Mouse (Mus musculus): ENCODE results near the gene Cdc42ep2. TPM values are rescaled to one million over a fixed set of nuclear protein-coding genes. Genes with fewer than 3 reads are reported as not detected.

Gene Cdc42ep2
- total and polyA plus RNA-seq, 3 experiments = 1.1 to 1.7 TPM; not detected in 1

GRCm38 (mm10) chr19:5963883-5964562 lies 39.4 kb upstream of the Cdc42ep2 start, which contains the start of gene Pola2 (continued):
- TF ChIP-seq UBTF (IDR thresholded peaks at IDR 0.05; ENCODE audit: borderline replicate concordance, insufficient read depth, low read depth, low read length) (0 out of 2 replicates have a peak, but pooled peaks have one; percentile 28), TCF12 (IDR thresholded peaks at IDR 0.05; ENCODE audit: low read depth, low read length) (peak; percentile 35; the same call in 1 of the 2 replicates), SIN3A (IDR thresholded peaks at IDR 0.05; ENCODE audit: low read length) (peak; percentile 91), GATA1 (IDR thresholded peaks at IDR 0.05; ENCODE audit: low read depth, low read length) (no peak), E2F4 (IDR thresholded peaks at IDR 0.05; ENCODE audit: borderline replicate concordance, low read depth, low read length) (peak; percentile 95), POLR2AphosphoS2 (IDR thresholded peaks at IDR 0.05; ENCODE audit: low read length) (peak; percentile 73; the same call in 1 of the 2 replicates), MAX (IDR thresholded peaks at IDR 0.05; ENCODE audit: low read length) (peak; percentile 82), ZNF384 (IDR thresholded peaks at IDR 0.05; ENCODE audit: low read depth, low read length) (no peak), NRF1 (IDR thresholded peaks at IDR 0.05; ENCODE audit: insufficient read depth, low read depth, low read length, poor library complexity, severe bottlenecking) (peak; percentile 99), BHLHE40 (IDR thresholded peaks at IDR 0.05; ENCODE audit: borderline replicate concordance, low read depth, low read length) (peak; percentile 79; the same call in 1 of the 2 replicates)

- no peak for TF ChIP-seq HCFC1 (IDR thresholded peaks at IDR 0.05; ENCODE audit: low read depth, low read length)
- TF ChIP-seq GATA1 (IDR thresholded peaks at IDR 0.05; ENCODE audit: low read depth, low read length) = no peak
- TF ChIP-seq NELFE (IDR thresholded peaks at IDR 0.05; ENCODE audit: low read depth, low read length) = no peak
- TF ChIP-seq RCOR1 (IDR thresholded peaks at IDR 0.05; ENCODE audit: low read depth, low read length) = no peak
- TF ChIP-seq TAL1 (IDR thresholded peaks at IDR 0.05; ENCODE audit: low read length) = no peak
- TF ChIP-seq ZNF384 (IDR thresholded peaks at IDR 0.05; ENCODE audit: low read depth, low read length) = no peak
- no peak for TF ChIP-seq ETS1 (IDR thresholded peaks at IDR 0.05; ENCODE audit: low read depth, low read length)
- TF ChIP-seq POLR2A (IDR thresholded peaks at IDR 0.05; ENCODE audit: control insufficient read depth in 1 of 2, insufficient read depth in 1 of 2, low read depth in 1 of 2, low read length in 2 of 2, poor library complexity in 1 of 2) = no peak
- no peak for TF ChIP-seq ZMIZ1 (IDR thresholded peaks at IDR 0.05; ENCODE audit: low read depth, low read length)
- TF ChIP-seq SMC3 (IDR thresholded peaks at IDR 0.05; ENCODE audit: low read depth, low read length) = peak; percentile 47
- no peak for TF ChIP-seq USF1 (IDR thresholded peaks at IDR 0.05; ENCODE audit: low read depth, low read length)
- peak; percentile 22 for TF ChIP-seq RAD21 (IDR thresholded peaks at IDR 0.05; ENCODE audit: low read depth, low read length)
- no peak for TF ChIP-seq EP300 (IDR thresholded peaks at IDR 0.05; ENCODE audit: low read depth in 1 of 2, low read length in 2 of 2)
- no peak for TF ChIP-seq E2F4 (IDR thresholded peaks at IDR 0.05; ENCODE audit: borderline replicate concordance, low read depth, low read length)
- no peak for TF ChIP-seq BHLHE40 (IDR thresholded peaks at IDR 0.05; ENCODE audit: borderline replicate concordance, low read depth, low read length)
- TF ChIP-seq UBTF (IDR thresholded peaks at IDR 0.05; ENCODE audit: borderline replicate concordance, insufficient read depth, low read depth, low read length) = no peak
- TF ChIP-seq ZC3H11A (IDR thresholded peaks at IDR 0.05; ENCODE audit: low read depth, low read length) = no peak
- TF ChIP-seq POLR2AphosphoS5 (IDR thresholded peaks at IDR 0.05; ENCODE audit: borderline replicate concordance, low read depth, low read length) = no peak
- TF ChIP-seq CTCF (IDR thresholded peaks at IDR 0.05 in 2 of 3, conservative IDR thresholded peaks at IDR 0.05 in 1 of 3; ENCODE audit: control insufficient read depth in 1 of 3, insufficient read depth in 1 of 3, low read depth in 2 of 3, low read length in 3 of 3, poor library complexity in 1 of 3, severe bottlenecking in 1 of 3) = peak in 2 of 3 experiments; percentile 28 to 39; a peak in 3 of 6 replicates
- H3K4me1 ChIP-seq (ENCODE audit: control insufficient read depth in 1 of 2, insufficient read depth in 2 of 2, low read length in 2 of 2) = peaks cover 0 to 24% of the 10 kb centered on the region in 2 experiments; a peak in 3 of 4 replicates
These were observed 38.0 kb upstream of the Cdc42ep2 start for GRCm38 (mm10) chr19:5962651-5963050.

More at GRCm38 (mm10) chr19:5962651-5963050, 38.0 kb upstream of the Cdc42ep2 start:
- peak; percentile 54 for DNase-seq (ENCODE audit: low read depth, low spot score)
- peaks cover 27% of the 10 kb centered on the region for H3K79me2 ChIP-seq (ENCODE audit: control insufficient read depth, insufficient read depth, low read length, poor library complexity)
- H3K27ac ChIP-seq (ENCODE audit: control insufficient read depth, low read depth, low read length) = no peak overlapping the region
- peaks cover 8 to 19% of the 10 kb centered on the region in 2 experiments for H3K36me3 ChIP-seq (ENCODE audit: control insufficient read depth in 1 of 2, insufficient read depth in 2 of 2, low read length in 2 of 2)
- no peaks in the 10 kb centered on the region for H3K27me3 ChIP-seq (ENCODE audit: control insufficient read depth in 1 of 2, insufficient read depth in 2 of 2, low read length in 2 of 2)
- peak overlapping the region; percentile 59 to 88 for H3K4me3 ChIP-seq (ENCODE audit: control insufficient read depth in 1 of 2, insufficient read depth in 1 of 2, low read depth in 2 of 2, low read length in 2 of 2)
- no peaks in the 10 kb centered on the region for H3K9me3 ChIP-seq (replicated peaks; ENCODE audit: insufficient read depth, low read length)
- H3K9ac ChIP-seq (ENCODE audit: control insufficient read depth, low read depth, low read length, poor library complexity, severe bottlenecking) = peak overlapping the region; percentile 92
